Mouse (Mus musculus): ENCODE results near the gene Cstf2. TPM values are rescaled to one million over a fixed set of nuclear protein-coding genes. Genes with fewer than 3 reads are reported as not detected.

Gene Cstf2
- total and polyA plus RNA-seq, 3 experiments: 47.2 to 89.8 (median 67.9) TPM

- Histone ChIP-seq H3K27me3 (replicated peaks) (no peaks in the 10 kb centered on the region), H3K9ac (ENCODE audit: insufficient read depth, low read depth) (no peak overlapping the region), H3K79me2 (replicated peaks; ENCODE audit: control insufficient read depth, extremely low read depth, insufficient read depth, poor library complexity, severe bottlenecking) (no peaks in the 10 kb centered on the region), H3K9me3 (replicated peaks; ENCODE audit: low read length) (no peaks in the 10 kb centered on the region), H3K4me3 (replicated peaks in 1 of 3; ENCODE audit: low read depth in 2 of 3, low read length in 2 of 3, poor library complexity in 1 of 3) (no peak overlapping the region), H3K4me1 (ENCODE audit: control insufficient read depth in 1 of 2, insufficient read depth in 2 of 2) (peaks cover 3 to 10% of the 10 kb centered on the region in 2 experiments; a peak in 3 of 4 replicates), H3K4me2 (ENCODE audit: insufficient read depth, low read depth, poor library complexity, severe bottlenecking) (no peak overlapping the region), H3K27ac (ENCODE audit: insufficient read depth, low read depth) (no peak overlapping the region), H3K36me3 (replicated peaks in 1 of 2; ENCODE audit: control insufficient read depth in 1 of 2, insufficient read depth in 1 of 2, low read length in 1 of 2) (no peaks in the 10 kb centered on the region)
- TF ChIP-seq SMC3 (IDR thresholded peaks at IDR 0.05; ENCODE audit: low read depth, low read length) (no peak), JUN (IDR thresholded peaks at IDR 0.05; ENCODE audit: insufficient read depth, low read depth, low read length) (no peak), GABPA (IDR thresholded peaks at IDR 0.05; ENCODE audit: insufficient replicate concordance, low read depth, low read length) (no peak), RAD21 (IDR thresholded peaks at IDR 0.05; ENCODE audit: low read depth, low read length) (no peak), MYC (IDR thresholded peaks at IDR 0.05; ENCODE audit: low read depth, low read length) (no peak), IRF4 (IDR thresholded peaks at IDR 0.05; ENCODE audit: low read depth, low read length) (no peak), NRF1 (IDR thresholded peaks at IDR 0.05; ENCODE audit: low read depth, low read length) (no peak), POLR2AphosphoS2 (IDR thresholded peaks at IDR 0.05; ENCODE audit: low read depth, low read length) (no peak), POLR2A (IDR thresholded peaks at IDR 0.05; ENCODE audit: low read depth, low read length) (no peak), ZNF384 (IDR thresholded peaks at IDR 0.05; ENCODE audit: low read depth, low read length) (no peak), BHLHE40 (IDR thresholded peaks at IDR 0.05; ENCODE audit: low read depth, low read length) (no peak)
- dilution Hi-C loops (cut with MboI; ENCODE audit: extremely low pct_ligation_motif_present, extremely low pct_unique_long_range_greater_than_20kb, low sequenced_read_pairs): no loop called here
- DNase-seq (ENCODE audit: extremely low read depth): peak; percentile 16
- in situ Hi-C loops (cut with MboI; ENCODE audit: low pct_ligation_motif_present, low pct_unique_long_range_greater_than_20kb, low sequenced_read_pairs): no loop called here
Measured at GRCm38 (mm10) chrX:134116417-134116816, 57.4 kb downstream of the Cstf2 start.

GRCm38 (mm10) chrX:134128549-134128948 is 69.6 kb downstream of the Cstf2 start:
- no peaks in the 10 kb centered on the region for H3K27me3 ChIP-seq (replicated peaks)
- in situ Hi-C loops (cut with MboI; ENCODE audit: low pct_ligation_motif_present, low pct_unique_long_range_greater_than_20kb, low sequenced_read_pairs): no loop called here

More at GRCm38 (mm10) chrX:134128549-134128948, 69.6 kb downstream of the Cstf2 start:
- H3K4me2 ChIP-seq (ENCODE audit: insufficient read depth, low read depth, poor library complexity, severe bottlenecking): no peak overlapping the region
- dilution Hi-C loops (cut with MboI; ENCODE audit: extremely low pct_ligation_motif_present, extremely low pct_unique_long_range_greater_than_20kb, low sequenced_read_pairs): no loop called here
- no peak overlapping the region for H3K9ac ChIP-seq (ENCODE audit: insufficient read depth, low read depth)
- TF ChIP-seq POLR2A (IDR thresholded peaks at IDR 0.05; ENCODE audit: low read depth, low read length) (no peak), CTCF (conservative IDR thresholded peaks at IDR 0.05 in 1 of 2, IDR thresholded peaks at IDR 0.05 in 1 of 2; ENCODE audit: low read depth in 2 of 2, low read length in 2 of 2) (no peak), PAX5 (IDR thresholded peaks at IDR 0.05; ENCODE audit: low read length) (no peak), MXI1 (IDR thresholded peaks at IDR 0.05; ENCODE audit: low read depth, low read length) (no peak), EP300 (IDR thresholded peaks at IDR 0.05; ENCODE audit: low read length) (no peak), TBP (conservative IDR thresholded peaks at IDR 0.05; ENCODE audit: low read depth, low read length) (no peak), ZMIZ1 (IDR thresholded peaks at IDR 0.05; ENCODE audit: low read depth, low read length) (no peak), ZC3H11A (IDR thresholded peaks at IDR 0.05; ENCODE audit: low read depth, low read length) (no peak), ETS1 (conservative IDR thresholded peaks at IDR 0.05; ENCODE audit: low read depth, low read length) (no peak), JUND (conservative IDR thresholded peaks at IDR 0.05; ENCODE audit: low read depth, low read length) (no peak), SMC3 (IDR thresholded peaks at IDR 0.05; ENCODE audit: low read depth, low read length) (no peak), ELF1 (IDR thresholded peaks at IDR 0.05; ENCODE audit: low read depth, low read length) (no peak), MAZ (IDR thresholded peaks at IDR 0.05; ENCODE audit: low read depth, low read length) (no peak), UBTF (IDR thresholded peaks at IDR 0.05; ENCODE audit: low read depth, low read length) (no peak)
- H3K79me2 ChIP-seq (replicated peaks; ENCODE audit: control insufficient read depth, extremely low read depth, insufficient read depth, poor library complexity, severe bottlenecking): no peaks in the 10 kb centered on the region
- H3K9me3 ChIP-seq (replicated peaks; ENCODE audit: low read length): no peaks in the 10 kb centered on the region
- H3K27ac ChIP-seq (ENCODE audit: insufficient read depth, low read depth): no peak overlapping the region
- no peak for DNase-seq (ENCODE audit: extremely low read depth)
- no peak overlapping the region for H3K4me3 ChIP-seq (replicated peaks in 1 of 3; ENCODE audit: low read depth in 2 of 3, low read length in 2 of 3, poor library complexity in 1 of 3)
- H3K36me3 ChIP-seq (replicated peaks in 1 of 2; ENCODE audit: control insufficient read depth in 1 of 2, insufficient read depth in 1 of 2, low read length in 1 of 2): no peaks in the 10 kb centered on the region
- peaks cover 9 to 31% of the 10 kb centered on the region in 2 experiments; a peak in 3 of 4 replicates for H3K4me1 ChIP-seq (ENCODE audit: control insufficient read depth in 1 of 2, insufficient read depth in 2 of 2)
